Mouse (Mus musculus) heart, embryonic 11.5 days (tissue): ENCODE data around the gene BC025920. TPM values are rescaled to one million over a fixed set of nuclear protein-coding genes. Genes with fewer than 3 reads are reported as not detected.

Experiments used
- ATAC-seq: fragments of 200-750 bp; cut with Nextera tagmentation; replicated peaks from 2 replicates; pipeline ENCODE4 v1.8.0; 2017; ENCODE audit warnings: moderate library complexity; ENCODE audit not compliant: insufficient number of reproducible peaks, low FRiP score, low TSS enrichment
- H3K27ac ChIP-seq: fragments of 300-500 bp; sonication (generic); 2 replicates; pipeline ENCODE4 v1.5.1; 2014; ENCODE audit warnings: mild to moderate bottlenecking, low read depth, low read length
- H3K27me3 ChIP-seq: fragments of 300-500 bp; sonication (generic); 2 replicates; pipeline ENCODE4 v1.6.1; 2014; ENCODE audit warnings: mild to moderate bottlenecking, low read length, mixed read lengths; ENCODE audit not compliant: control insufficient read depth, insufficient read depth
- H3K36me3 ChIP-seq: fragments of 300-500 bp; sonication (generic); 2 replicates; pipeline ENCODE4 v1.6.1; 2014; ENCODE audit warnings: mild to moderate bottlenecking, low read length, moderate library complexity, mixed read lengths; ENCODE audit not compliant: control insufficient read depth, insufficient read depth
- H3K4me1 ChIP-seq: fragments of 300-500 bp; sonication (generic); 2 replicates; pipeline ENCODE4 v1.6.1; 2014; ENCODE audit warnings: low read length; ENCODE audit not compliant: control insufficient read depth, insufficient read depth
- H3K4me2 ChIP-seq: fragments of 300-500 bp; sonication (generic); 2 replicates; pipeline ENCODE4 v1.6.1; 2014; ENCODE audit warnings: mild to moderate bottlenecking, moderate library complexity
- H3K4me3 ChIP-seq: fragments of 300-500 bp; sonication (generic); 2 replicates; pipeline ENCODE4 v1.5.1; 2014; ENCODE audit warnings: low read depth, low read length
- H3K9ac ChIP-seq: fragments of 300-500 bp; sonication (generic); 2 replicates; pipeline ENCODE4 v1.6.1; 2014; ENCODE audit warnings: mild to moderate bottlenecking, low read depth, low read length, moderate library complexity
- H3K9me3 ChIP-seq: fragments of 300-500 bp; sonication (generic); replicated peaks from 2 replicates; pipeline ENCODE4 v1.6.1; 2016; ENCODE audit warnings: low read length; ENCODE audit not compliant: control insufficient read depth
- WGBS: fragments of 180-500 bp; shearing (Covaris S2); extraction: QIAGEN DNeasy Blood & Tissue Kit; methylation state at CpG from one replicate; pipeline ENCODE4 v1.1.7; 2014; ENCODE audit not compliant: insufficient replicate concordance; 5-methylcytosine and 5-hydroxymethylcytosine counted together
- polyA plus RNA-seq: library from polyadenylated mRNA; unstranded; fragments of >200 nt; fragmentation: Nextera tagmentation; extraction: Ambion mirVana; gene quantifications from 2 replicates; pipeline ENCODE4 v1.2.1, GENCODE M21; 2014

The BC025920 gene
- polyA plus RNA-seq, 1 experiment from 2014 or later: 0.63 TPM

DNA sequence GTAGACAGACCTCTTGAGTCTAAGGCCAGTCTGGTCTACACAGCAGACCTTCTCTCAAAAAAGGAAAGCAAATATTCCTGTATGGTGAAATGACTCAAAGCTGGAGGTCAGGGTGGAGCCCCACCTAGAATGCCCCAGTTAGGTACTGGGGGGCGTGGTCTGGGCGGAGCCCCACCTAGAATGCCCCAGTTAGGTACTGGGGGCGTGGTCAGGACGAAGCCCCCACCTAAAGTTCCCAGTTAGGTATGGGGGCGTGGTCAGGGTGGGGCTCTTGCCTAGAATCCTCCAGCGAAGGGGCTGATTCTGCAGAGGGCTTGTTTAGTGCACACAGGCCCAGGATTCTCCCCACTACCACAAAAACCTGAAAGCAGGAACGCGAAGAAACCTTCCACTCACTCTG is 17.4 kb downstream of the BC025920 start:
- Histone ChIP-seq H3K4me2 (no peak overlapping the region), H3K36me3 (0 out of 2 replicates have a peak, but pooled peaks cover 9% of the 10 kb centered on the region), H3K4me3 (no peak overlapping the region), H3K27me3 (no peaks in the 10 kb centered on the region), H3K9ac (no peak overlapping the region), H3K4me1 (peaks cover 8% of the 10 kb centered on the region), H3K9me3 (no peaks in the 10 kb centered on the region), H3K27ac (no peak overlapping the region)
- no peak for ATAC-seq
- 56% methylated on average over 8 of the region's 8 CpGs for WGBS

DNA sequence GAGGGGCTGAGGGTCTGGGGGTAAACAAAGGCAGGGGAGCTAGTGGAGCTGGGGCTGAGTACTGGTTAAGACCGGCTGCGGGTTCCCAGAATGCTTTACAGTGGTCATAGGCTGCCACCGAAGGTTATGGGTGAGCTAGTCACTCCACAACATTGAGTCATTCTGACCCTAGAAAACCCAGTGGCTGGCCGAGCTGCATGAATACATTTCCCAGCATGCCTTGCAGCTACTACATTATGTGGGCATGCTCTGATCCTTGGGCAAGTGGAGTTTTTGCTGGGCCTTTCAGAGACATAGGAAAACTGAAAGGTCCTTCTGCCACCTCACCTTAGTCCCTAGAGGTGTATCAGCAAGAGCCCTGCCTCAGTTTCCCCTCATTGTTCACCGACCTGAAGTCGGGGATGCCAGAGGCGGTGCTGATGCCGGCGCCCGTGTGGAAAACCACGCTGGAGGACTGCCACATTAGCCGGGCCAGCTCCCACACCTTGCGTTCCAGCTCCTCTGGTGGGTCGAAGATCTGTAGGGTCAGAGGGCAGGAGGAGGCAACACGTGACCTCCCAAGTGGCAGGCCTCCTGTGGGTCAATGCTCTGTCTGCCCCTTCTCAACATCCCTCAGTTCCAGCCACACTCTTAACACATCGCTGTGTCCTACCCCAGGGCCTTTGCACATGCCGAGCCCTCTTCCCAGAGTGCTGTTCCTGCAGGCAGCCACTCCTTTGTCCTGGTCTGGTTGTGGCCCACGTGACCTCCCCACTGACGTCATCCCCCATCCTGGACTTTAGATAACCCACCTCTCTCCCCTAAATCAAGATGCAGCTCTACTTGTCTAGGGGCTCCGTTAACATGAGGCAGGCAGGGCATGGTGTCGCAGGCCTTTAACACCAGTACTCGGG is 20.3 kb downstream of the BC025920 start:
- 87% methylated on average over 22 of the region's 22 CpGs for WGBS
- Histone ChIP-seq H3K9ac (peak overlapping the region; percentile 86), H3K36me3 (0 out of 2 replicates have a peak, but pooled peaks cover 9% of the 10 kb centered on the region), H3K9me3 (no peaks in the 10 kb centered on the region), H3K27ac (peak overlapping the region; percentile 91), H3K27me3 (no peaks in the 10 kb centered on the region), H3K4me3 (peak overlapping the region; percentile 74), H3K4me1 (peaks cover 8% of the 10 kb centered on the region), H3K4me2 (peak overlapping the region; percentile 93)
- no peak; the same call in 1 of the 2 replicates for ATAC-seq

- Histone ChIP-seq H3K36me3 (0 out of 2 replicates have a peak, but pooled peaks cover 9% of the 10 kb centered on the region), H3K27ac (peak within 1 kb of the TSS; percentile 91), H3K4me1 (peaks cover 8% of the 10 kb centered on the region), H3K9ac (peak within 1 kb of the TSS; percentile 86), H3K9me3 (no peaks in the 10 kb centered on the region), H3K4me2 (peak within 1 kb of the TSS; percentile 93), H3K4me3 (peak within 1 kb of the TSS; percentile 74), H3K27me3 (no peaks in the 10 kb centered on the region)
- ATAC-seq: peak; percentile 83
- 5% methylated on average over 40 of the region's 40 CpGs for WGBS
Measured at GRCm38 (mm10) chr10:81626994-81627835, 21.1 kb downstream of the BC025920 start, which contains the start of gene Sirt6. Gene Sirt6, minus strand, starts transcription at chr10:81627797.

DNA sequence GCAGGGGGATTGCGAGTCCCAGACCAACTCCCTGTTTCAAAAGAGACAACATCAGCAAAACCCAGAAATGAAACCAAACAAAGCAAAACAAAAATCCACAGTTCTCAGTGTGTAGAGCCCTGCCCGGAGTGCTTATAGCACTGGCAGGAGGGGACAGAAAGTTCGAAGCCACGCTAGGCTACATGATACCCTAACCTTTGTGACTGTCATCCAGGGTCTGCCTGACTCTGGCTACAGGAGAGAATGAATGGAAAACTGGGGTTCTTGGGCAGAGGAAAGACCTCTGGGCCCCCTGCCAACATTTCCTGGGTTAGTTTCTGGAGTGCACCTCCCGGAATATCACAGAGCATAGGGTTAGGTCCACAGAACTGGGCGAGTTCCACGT is 21.8 kb downstream of the BC025920 start:
- Histone ChIP-seq H3K9ac (peak overlapping the region; percentile 86), H3K4me2 (peak overlapping the region; percentile 93), H3K4me3 (peak overlapping the region; percentile 74), H3K27ac (peak overlapping the region; percentile 91), H3K9me3 (no peaks in the 10 kb centered on the region), H3K27me3 (no peaks in the 10 kb centered on the region), H3K36me3 (0 out of 2 replicates have a peak, but pooled peaks cover 6% of the 10 kb centered on the region), H3K4me1 (peaks cover 8% of the 10 kb centered on the region)
- 0 out of 2 replicates have a peak, but pooled peaks have one; percentile 11 for ATAC-seq
- 52% methylated on average over 7 of the region's 7 CpGs for WGBS

- Histone ChIP-seq H3K36me3 (0 out of 2 replicates have a peak, but pooled peaks cover 6% of the 10 kb centered on the region), H3K9ac (peak within 1 kb of the TSS; percentile 86), H3K27ac (peak within 1 kb of the TSS; percentile 91), H3K9me3 (no peaks in the 10 kb centered on the region), H3K4me2 (peak within 1 kb of the TSS; percentile 93), H3K27me3 (no peaks in the 10 kb centered on the region), H3K4me3 (peak within 1 kb of the TSS; percentile 74), H3K4me1 (peaks cover 8% of the 10 kb centered on the region)
- WGBS: 76% methylated on average over 16 of the region's 16 CpGs
- no peak for ATAC-seq
Measured at GRCm38 (mm10) chr10:81628390-81628789, 22.3 kb downstream of the BC025920 start, which contains the start of gene Ankrd24. Gene Ankrd24, plus strand, starts transcription at chr10:81628540.

DNA sequence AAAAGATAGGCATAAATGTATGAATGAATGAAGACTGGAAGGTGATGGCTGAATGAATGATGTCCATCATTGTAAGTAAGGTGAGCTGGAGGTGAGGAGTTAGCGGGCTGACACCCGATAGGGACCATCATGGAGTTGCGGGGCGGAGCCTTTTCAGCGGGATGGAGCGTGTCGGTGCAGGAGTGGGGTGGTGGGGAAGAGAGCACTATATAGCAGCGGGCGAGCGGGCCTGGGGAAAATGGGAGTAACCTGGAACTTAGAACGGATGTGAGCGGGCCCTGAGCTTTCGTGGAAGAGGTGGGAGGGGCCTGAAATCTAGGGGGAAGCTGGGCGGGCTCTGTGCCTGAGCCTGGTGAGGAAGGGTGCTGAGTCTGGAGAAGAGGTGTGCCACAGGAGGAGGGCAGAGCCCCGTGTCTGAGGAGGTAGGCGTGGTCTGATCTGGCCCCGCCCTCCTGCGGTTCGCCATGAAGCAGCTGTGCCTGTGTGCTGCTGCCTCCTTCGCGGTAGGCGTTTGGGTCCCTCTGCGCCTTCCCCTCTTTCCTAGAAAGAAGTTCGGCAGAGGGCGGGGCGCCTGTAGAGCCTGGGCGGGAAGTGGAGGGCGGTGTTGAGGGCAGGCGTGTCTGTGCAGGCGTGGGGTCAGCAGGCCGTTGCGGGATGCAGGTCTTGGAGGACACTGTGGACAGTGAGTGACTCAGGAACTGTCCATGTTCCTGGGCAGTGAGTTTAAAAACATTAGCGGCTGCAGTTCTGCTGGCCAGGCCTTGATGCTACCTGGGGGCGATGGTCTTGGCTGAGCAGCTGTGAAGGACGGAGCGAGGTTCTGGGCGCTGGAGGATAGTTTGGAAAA is 27.4 kb downstream of the BC025920 start:
- Histone ChIP-seq H3K4me1 (peaks cover 3% of the 10 kb centered on the region; the same call in 1 of the 2 replicates), H3K36me3 (no peaks in the 10 kb centered on the region), H3K9ac (peak overlapping the region; percentile 72), H3K9me3 (no peaks in the 10 kb centered on the region), H3K4me3 (peak overlapping the region; percentile 45), H3K27me3 (no peaks in the 10 kb centered on the region), H3K27ac (peak overlapping the region; percentile 11; the same call in 1 of the 2 replicates), H3K4me2 (peak overlapping the region; percentile 65)
- ATAC-seq: peak; percentile 88
- 4% methylated on average over 36 of the region's 37 CpGs for WGBS

GRCm38 (mm10) chr10:81636338-81636737 is 30.3 kb downstream of the BC025920 start:
- Histone ChIP-seq H3K27me3 (no peaks in the 10 kb centered on the region), H3K9me3 (no peaks in the 10 kb centered on the region), H3K9ac (no peak overlapping the region), H3K36me3 (no peaks in the 10 kb centered on the region), H3K4me1 (peaks cover 3% of the 10 kb centered on the region; the same call in 1 of the 2 replicates), H3K4me2 (no peak overlapping the region), H3K27ac (no peak overlapping the region), H3K4me3 (no peak overlapping the region)
- WGBS: 13% methylated on average over 8 of the region's 8 CpGs
- no peak for ATAC-seq
